Mouse (Mus musculus) bone marrow macrophage, adult 2 months (primary cell): ENCODE data around the gene 4933430I17Rik.

Source experiments
- CTCF ChIP-seq: IDR thresholded peaks from 2 replicates; pipeline ENCODE4 v1.5.1; 2012; ENCODE audit warnings: low read depth, mild to moderate bottlenecking, low read length, moderate library complexity
- POLR2A ChIP-seq: IDR thresholded peaks from 2 replicates; pipeline ENCODE4 v1.6.1; 2012; ENCODE audit warnings: mild to moderate bottlenecking, low read depth, low read length, borderline replicate concordance

- no peak for TF ChIP-seq CTCF
- no peak for TF ChIP-seq POLR2A
Measured at GRCm38 (mm10) chr4:62519849-62520233, 5.3 kb upstream of the 4933430I17Rik start, which contains the start of gene Alad.
